Comparison of ENCODE assay signal across 23 mouse cellular contexts in the genomic region with DNA sequence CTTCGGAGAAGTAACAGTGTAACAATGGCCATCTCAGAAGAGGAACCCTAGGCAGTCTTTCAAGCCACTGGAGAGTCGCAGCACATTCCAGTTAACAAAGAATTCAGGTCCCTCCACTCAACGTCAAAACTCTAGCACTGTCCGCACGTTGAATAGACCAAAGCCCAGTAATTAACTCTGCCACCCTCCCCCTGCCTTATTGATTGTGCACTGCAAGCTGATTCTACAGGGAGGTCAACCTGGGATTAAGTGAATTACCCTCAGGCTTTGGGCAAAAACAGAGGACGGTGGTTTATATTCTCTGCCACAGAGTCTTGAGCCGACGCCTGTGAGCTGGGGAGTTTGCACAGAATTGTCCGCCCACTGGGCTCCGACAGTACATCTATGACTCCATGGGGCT.
DNase-seq lines count a peak whose midpoint lies in the region; ATAC-seq and TF ChIP-seq lines count a peak whose summit lies in the region.
"Had no signal": no experiment of that assay in that cellular context is flagged by ENCODE, and none has a peak within 500 bp of the region (broad histone marks: within the 10 kb centered on the region; RNA-seq: fewer than 3 reads in every experiment).

No protein-coding gene starts in this region.

- ATAC-seq in forebrain, embryonic 12.5 days (ENCODE audit: low FRiP score): peak; percentile 36; the same call in 1 of the 2 replicates
- ATAC-seq in forebrain, postnatal 0 days: no peak
- no peak for ATAC-seq in midbrain, embryonic 12.5 days (ENCODE audit: low FRiP score, low read depth)
- ATAC-seq in midbrain, postnatal 0 days (ENCODE audit: low FRiP score): no peak
- 0 out of 2 replicates have a peak, but pooled peaks have one; percentile 23 for ATAC-seq in embryonic facial prominence, embryonic 11.5 days (replicated peaks; ENCODE audit: insufficient number of reproducible peaks, low FRiP score, low TSS enrichment, low read depth)

- H3K9me3 ChIP-seq in forebrain, embryonic 12.5 days: no peaks in the 10 kb centered on the region
- no peaks in the 10 kb centered on the region for H3K9me3 ChIP-seq in forebrain, postnatal 0 days (ENCODE audit: low read length)
- no peaks in the 10 kb centered on the region for H3K9me3 ChIP-seq in midbrain, embryonic 12.5 days
- H3K9me3 ChIP-seq in midbrain, postnatal 0 days (ENCODE audit: low read length): no peaks in the 10 kb centered on the region
- H3K9me3 ChIP-seq in embryonic facial prominence, embryonic 11.5 days (replicated peaks; ENCODE audit: control insufficient read depth, low read length): no peaks in the 10 kb centered on the region
- H3K9me3 ChIP-seq: embryonic facial prominence, embryonic 13.5 days; G1E; heart, embryonic 10.5 days; liver, embryonic 13.5 days had no signal

- H3K4me1 ChIP-seq in forebrain, embryonic 12.5 days: peaks cover 15% of the 10 kb centered on the region
- no peaks in the 10 kb centered on the region for H3K4me1 ChIP-seq in forebrain, postnatal 0 days (ENCODE audit: insufficient read depth)
- peaks cover 11% of the 10 kb centered on the region for H3K4me1 ChIP-seq in midbrain, embryonic 12.5 days
- no peaks in the 10 kb centered on the region for H3K4me1 ChIP-seq in midbrain, postnatal 0 days (ENCODE audit: insufficient read depth, low read length)
- no peaks in the 10 kb centered on the region for H3K4me1 ChIP-seq in embryonic facial prominence, embryonic 11.5 days (ENCODE audit: control insufficient read depth, insufficient read depth, low read length)

- H3K27me3 ChIP-seq in forebrain, embryonic 12.5 days: peaks cover 26% of the 10 kb centered on the region; the same call in 1 of the 2 replicates
- no peaks in the 10 kb centered on the region for H3K27me3 ChIP-seq in forebrain, postnatal 0 days (ENCODE audit: insufficient read depth, low read length)
- H3K27me3 ChIP-seq in midbrain, embryonic 12.5 days: no peaks in the 10 kb centered on the region; the same call in 1 of the 2 replicates
- H3K27me3 ChIP-seq in midbrain, postnatal 0 days (ENCODE audit: insufficient read depth, low read length): no peaks in the 10 kb centered on the region
- no peaks in the 10 kb centered on the region for H3K27me3 ChIP-seq in embryonic facial prominence, embryonic 11.5 days (ENCODE audit: control insufficient read depth, insufficient read depth, low read length)
- H3K27me3 ChIP-seq: CH12.LX; embryonic facial prominence, embryonic 13.5 days; liver, embryonic 13.5 days had no signal

- H3K4me3 ChIP-seq in forebrain, embryonic 12.5 days (replicated peaks): no peak overlapping the region
- no peak overlapping the region for H3K4me3 ChIP-seq in forebrain, postnatal 0 days (ENCODE audit: low read depth, low read length)
- H3K4me3 ChIP-seq in midbrain, embryonic 12.5 days: no peak overlapping the region
- no peak overlapping the region for H3K4me3 ChIP-seq in midbrain, postnatal 0 days (ENCODE audit: low read depth, low read length)
- H3K4me3 ChIP-seq in embryonic facial prominence, embryonic 11.5 days (ENCODE audit: low read depth, low read length): no peak overlapping the region
- H3K4me3 ChIP-seq: embryonic facial prominence, embryonic 13.5 days; erythroblast, embryonic 14.5 days; heart, embryonic 10.5 days; left cerebral cortex, adult 2 months; liver, embryonic 13.5 days had no signal

- WGBS in forebrain, embryonic 12.5 days: 7% methylated on average over 10 of the region's 10 CpGs
- WGBS in forebrain, postnatal 0 days: 12% methylated on average over 10 of the region's 10 CpGs
- 22% methylated on average over 10 of the region's 10 CpGs for whole genome bisulfite sequencing in midbrain, embryonic 12.5 days
- WGBS in midbrain, postnatal 0 days: 29% methylated on average over 10 of the region's 10 CpGs
- WGBS in embryonic facial prominence, embryonic 11.5 days: 27% methylated on average over 10 of the region's 10 CpGs

- no peak overlapping the region for H3K4me2 ChIP-seq in forebrain, embryonic 12.5 days
- no peak overlapping the region for H3K4me2 ChIP-seq in forebrain, postnatal 0 days (ENCODE audit: low read depth)
- 0 out of 2 replicates have a peak overlapping the region, but pooled peaks have one; percentile 9 for H3K4me2 ChIP-seq in midbrain, embryonic 12.5 days (replicated peaks)
- H3K4me2 ChIP-seq in midbrain, postnatal 0 days (ENCODE audit: low read depth, low read length, poor library complexity, severe bottlenecking): no peak overlapping the region
- no peak overlapping the region for H3K4me2 ChIP-seq in embryonic facial prominence, embryonic 11.5 days (ENCODE audit: low read depth, low read length)
- H3K4me2 ChIP-seq: embryonic facial prominence, embryonic 13.5 days; liver, embryonic 13.5 days had no signal

- DNase-seq in forebrain, postnatal 0 days: no peak
- DNase-seq in midbrain, postnatal 0 days (ENCODE audit: low spot score): no peak
- peak; percentile 22 for DNase-seq in embryonic facial prominence, embryonic 11.5 days (ENCODE audit: low spot score)
- DNase-seq in kidney, postnatal 36 days: no peak
- DNase-seq in spleen, postnatal 10 days (ENCODE audit: low spot score in 2 of 2): no peak
- DNase-seq: adrenal gland, adult 2 months; B cell, adult 2 months; cerebellum, adult 8-10 months; cerebellum, postnatal 36 days; gastrocnemius, postnatal 10 days; kidney, adult 18-20 months; liver, embryonic 13.5 days; lung, adult 2 months; lung, postnatal 14 days; thymus, postnatal 25 days had no signal

- no peak overlapping the region for H3K9ac ChIP-seq in forebrain, embryonic 12.5 days
- H3K9ac ChIP-seq in forebrain, postnatal 0 days: no peak overlapping the region
- no peak overlapping the region for H3K9ac ChIP-seq in midbrain, embryonic 12.5 days (replicated peaks)
- no peak overlapping the region for H3K9ac ChIP-seq in midbrain, postnatal 0 days (replicated peaks; ENCODE audit: low read length, poor library complexity, severe bottlenecking)
- no peak overlapping the region for H3K9ac ChIP-seq in embryonic facial prominence, embryonic 11.5 days (replicated peaks; ENCODE audit: low read length)
- H3K9ac ChIP-seq: embryonic facial prominence, embryonic 13.5 days; liver, embryonic 13.5 days had no signal

- no peaks in the 10 kb centered on the region for H3K36me3 ChIP-seq in forebrain, embryonic 12.5 days (replicated peaks)
- H3K36me3 ChIP-seq in forebrain, postnatal 0 days (ENCODE audit: insufficient read depth): no peaks in the 10 kb centered on the region
- H3K36me3 ChIP-seq in midbrain, embryonic 12.5 days: no peaks in the 10 kb centered on the region
- H3K36me3 ChIP-seq in midbrain, postnatal 0 days (ENCODE audit: insufficient read depth, low read length): no peaks in the 10 kb centered on the region
- H3K36me3 ChIP-seq in embryonic facial prominence, embryonic 11.5 days (replicated peaks; ENCODE audit: control insufficient read depth, insufficient read depth, low read depth, low read length): no peaks in the 10 kb centered on the region
- H3K36me3 ChIP-seq: embryonic facial prominence, embryonic 13.5 days; G1E; heart, embryonic 10.5 days; liver, embryonic 13.5 days had no signal

- H3K27ac ChIP-seq in forebrain, embryonic 12.5 days: no peak overlapping the region
- H3K27ac ChIP-seq in forebrain, postnatal 0 days (ENCODE audit: low read depth, low read length): no peak overlapping the region
- H3K27ac ChIP-seq in midbrain, embryonic 12.5 days (replicated peaks): no peak overlapping the region
- no peak overlapping the region for H3K27ac ChIP-seq in midbrain, postnatal 0 days (ENCODE audit: low read depth, low read length)
- no peak overlapping the region for H3K27ac ChIP-seq in embryonic facial prominence, embryonic 11.5 days (replicated peaks; ENCODE audit: low read depth, low read length)
- H3K27ac ChIP-seq: embryonic facial prominence, embryonic 13.5 days; heart, embryonic 10.5 days; left cerebral cortex, adult 2 months; liver, embryonic 13.5 days had no signal

- TF ChIP-seq CTCF in forebrain, postnatal 0 days (IDR thresholded peaks at IDR 0.05; ENCODE audit: low read depth): no peak
- no peak for TF ChIP-seq CTCF in midbrain, postnatal 0 days (IDR thresholded peaks at IDR 0.05)

Comparison
In these comparisons a context has a peak if more than half of its experiments do, and no peak if none do; other contexts are left out.
1. ATAC-seq: peak in forebrain, embryonic 12.5 days (single experiment) and embryonic facial prominence, embryonic 11.5 days (single experiment); none in forebrain, postnatal 0 days (single experiment), midbrain, embryonic 12.5 days (single experiment) and midbrain, postnatal 0 days (single experiment).